ENCODE assay signal across 8 mouse cellular contexts in the genomic region with DNA sequence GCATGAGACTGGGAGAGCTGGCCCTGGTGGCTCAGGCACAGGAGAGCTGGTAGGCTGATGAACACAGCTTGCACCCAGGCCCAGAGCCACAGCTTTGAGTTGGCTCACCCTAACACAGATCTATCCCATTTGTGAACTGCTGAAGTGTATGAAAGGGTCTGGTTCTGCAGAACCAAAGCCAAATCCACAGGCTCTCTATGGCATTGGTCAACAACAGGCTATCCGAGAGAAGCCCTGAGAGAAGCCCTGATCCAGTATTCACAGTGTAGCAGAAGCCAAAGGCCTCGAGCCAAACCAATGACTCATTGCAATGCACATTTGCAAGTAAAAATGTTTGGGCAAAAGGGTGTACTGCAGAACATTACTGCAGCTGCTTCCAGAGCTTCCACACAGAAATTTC. TPM values are rescaled to one million over a fixed set of nuclear protein-coding genes. Genes with fewer than 3 reads are reported as not detected.
A peak's percentile ranks its signal among the peaks of the same experiment; 100 is the strongest.
DNase-seq lines count a peak whose midpoint lies in the region; ATAC-seq lines count a peak whose summit lies in the region.

No protein-coding gene starts in this region.

- H3K27ac ChIP-seq in hindbrain, embryonic 15.5 days (replicated peaks), result no peak overlapping the region
- H3K27ac ChIP-seq in hindbrain, embryonic 13.5 days, result no peak overlapping the region

- H3K4me3 ChIP-seq in hindbrain, embryonic 15.5 days, result no peak overlapping the region
- no peak overlapping the region for H3K4me3 ChIP-seq in hindbrain, embryonic 13.5 days

- peak; percentile 51 for ATAC-seq in hindbrain, embryonic 15.5 days (ENCODE audit: low FRiP score, low read depth)
- no peak for ATAC-seq in hindbrain, embryonic 13.5 days (ENCODE audit: low FRiP score)
- ATAC-seq in granulocyte monocyte progenitor cell, adult 5-6 weeks (replicated peaks; ENCODE audit: poor library complexity, severe bottlenecking), result no peak

- no peak overlapping the region for H3K4me2 ChIP-seq in hindbrain, embryonic 15.5 days
- H3K4me2 ChIP-seq in hindbrain, embryonic 13.5 days, result no peak overlapping the region

- H3K4me1 ChIP-seq in hindbrain, embryonic 15.5 days (replicated peaks), result no peaks in the 10 kb centered on the region
- H3K4me1 ChIP-seq in hindbrain, embryonic 13.5 days (replicated peaks), result no peaks in the 10 kb centered on the region

- DNase-seq in adrenal gland, postnatal 36 days, result peak; percentile 70 to 74
- peak; percentile 16 to 30 for DNase-seq in frontal cortex, postnatal 14 days (ENCODE audit: low spot score in 2 of 2)
- DNase-seq in kidney, postnatal 4 days, result peak; percentile 7 to 17
- peak; percentile 39 for DNase-seq in lung, postnatal 25 days (ENCODE audit: low spot score)
- no peak for DNase-seq in spleen, adult 12 weeks (ENCODE audit: low spot score)

- no peaks in the 10 kb centered on the region for H3K9me3 ChIP-seq in hindbrain, embryonic 15.5 days
- H3K9me3 ChIP-seq in hindbrain, embryonic 13.5 days, result no peaks in the 10 kb centered on the region

- H3K9ac ChIP-seq in hindbrain, embryonic 15.5 days, result no peak overlapping the region
- H3K9ac ChIP-seq in hindbrain, embryonic 13.5 days, result no peak overlapping the region

- 68% methylated on average over 2 of the region's 2 CpGs for WGBS in hindbrain, embryonic 15.5 days
- WGBS in hindbrain, embryonic 13.5 days, result 80% methylated on average over 2 of the region's 2 CpGs

- no peaks in the 10 kb centered on the region for H3K36me3 ChIP-seq in hindbrain, embryonic 15.5 days
- H3K36me3 ChIP-seq in hindbrain, embryonic 13.5 days, result no peaks in the 10 kb centered on the region

- H3K27me3 ChIP-seq in hindbrain, embryonic 15.5 days, result no peaks in the 10 kb centered on the region
- H3K27me3 ChIP-seq in hindbrain, embryonic 13.5 days, result no peaks in the 10 kb centered on the region

RNA-seq across cellular contexts. Expression of a gene that starts 45.3 kb away (rescaled TPM):
- polyA plus RNA-seq in hindbrain, embryonic 15.5 days (2015; fragmentation: Nextera tagmentation; extraction: Ambion mirVana), result 25.2 and 25.3 TPM in 2 replicates
- polyA plus RNA-seq in hindbrain, embryonic 13.5 days (2015; fragmentation: Nextera tagmentation; extraction: Ambion mirVana), result 25.3 and 26.8 TPM in 2 replicates
- 10 to 100 TPM; 34.9 to 47.6 TPM for total RNA-seq in adrenal gland, postnatal 36 days (2021)
- total RNA-seq in granulocyte monocyte progenitor cell, adult 5-6 weeks (2014; fragmentation: Nextera tagmentation), result 96.4 and 107 TPM in 2 replicates
- 77.2 and 87.8 TPM in 2 replicates for total RNA-seq in granulocyte monocyte progenitor cell, adult 5-6 weeks (2017)
